Mouse (Mus musculus) myocyte (in vitro differentiated cells): ENCODE results near the gene Coq10b.

Source experiments
- CEBPB ChIP-seq: IDR thresholded peaks from 2 replicates; pipeline ENCODE4 v1.6.1; 2011; ENCODE audit warnings: mild to moderate bottlenecking, moderate library complexity; ENCODE audit not compliant: poor library complexity, insufficient read depth, severe bottlenecking
- MAX ChIP-seq: IDR thresholded peaks from one replicate; pipeline ENCODE4 v1.6.1; 2011; ENCODE audit warnings: low read depth, mild to moderate bottlenecking, control low read depth
- MYOG ChIP-seq, 3 experiments: IDR thresholded peaks; one replicate each; pipeline ENCODE4 v1.6.1; 2011; ENCODE audit warnings: control low read depth in 2 of 3, low read depth in 2 of 3, mild to moderate bottlenecking in 2 of 3; ENCODE audit not compliant: insufficient read length in 2 of 3, control insufficient read depth in 1 of 3, insufficient read depth in 1 of 3
- POLR2A ChIP-seq: IDR thresholded peaks from one replicate; pipeline ENCODE4 v1.6.1; 2011; ENCODE audit warnings: low read depth, mild to moderate bottlenecking, control low read depth, moderate library complexity; ENCODE audit not compliant: insufficient read length
- POLR2AphosphoS2 ChIP-seq: IDR thresholded peaks from one replicate; pipeline ENCODE4 v1.6.1; 2011; ENCODE audit warnings: low read depth, control low read depth; ENCODE audit not compliant: insufficient read length
- REST ChIP-seq: IDR thresholded peaks from one replicate; pipeline ENCODE4 v1.6.1; 2011; ENCODE audit warnings: mild to moderate bottlenecking, control low read depth, moderate library complexity; ENCODE audit not compliant: insufficient read depth, insufficient read length
- TCF3 ChIP-seq: IDR thresholded peaks from one replicate; pipeline ENCODE4 v1.6.1; 2011; ENCODE audit warnings: low read depth, control low read depth; ENCODE audit not compliant: insufficient read length
- USF1 ChIP-seq: IDR thresholded peaks from one replicate; pipeline ENCODE4 v1.6.1; 2011; ENCODE audit warnings: low read depth, mild to moderate bottlenecking, control low read depth, moderate library complexity

DNA sequence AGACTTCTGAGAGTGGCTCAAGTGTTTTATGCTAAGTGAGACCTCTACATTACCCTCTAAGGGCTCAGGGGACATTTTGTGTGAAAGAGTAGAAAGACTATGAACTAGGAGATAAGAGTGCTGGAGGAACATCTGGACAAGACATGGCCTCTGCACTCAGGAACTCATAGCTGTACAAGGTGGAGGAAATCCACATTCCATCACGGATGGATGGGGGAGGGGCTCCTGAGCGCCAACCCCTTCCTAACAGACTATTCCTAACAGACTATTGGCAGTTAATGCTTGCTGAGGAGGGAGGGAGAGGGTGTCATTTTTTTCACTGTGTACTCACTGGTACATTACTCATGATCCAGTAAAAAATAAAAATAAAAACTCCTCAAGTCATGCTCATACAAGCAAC is 22.2 kb downstream of the Coq10b start:
- no peak for TF ChIP-seq MAX
- peak; percentile 42 for TF ChIP-seq POLR2AphosphoS2
- no peak for TF ChIP-seq POLR2A
- no peak for TF ChIP-seq USF1
- TF ChIP-seq MYOG (IDR thresholded peaks at IDR 0.05; ENCODE audit: control insufficient read depth in 1 of 3, insufficient read depth in 1 of 3, insufficient read length in 2 of 3, low read depth in 2 of 3) = no peak
- no peak for TF ChIP-seq REST
- no peak for TF ChIP-seq CEBPB
- TF ChIP-seq TCF3 = no peak
